Mouse (Mus musculus) left cerebral cortex, adult 18-20 months (tissue): Measurements from ENCODE around the gene Kcnma1. TPM values are rescaled to one million over a fixed set of nuclear protein-coding genes. Genes with fewer than 3 reads are reported as not detected.

ENCODE experiments used
- DNase-seq, 2 experiments: peaks; one replicate each; pipeline ENCODE4 v3.0.0; 2021 to 2022; ENCODE audit warnings: low spot score in 2 of 2, mixed read lengths in 1 of 2
- total RNA-seq, 2 experiments: library from RNA; stranded (reverse); gene quantifications; 2 replicates each; pipeline ENCODE4 v1.2.3; 2021

The Kcnma1 gene
- total RNA-seq, 2 experiments from 2014 or later: 160 to 172 TPM

DNA sequence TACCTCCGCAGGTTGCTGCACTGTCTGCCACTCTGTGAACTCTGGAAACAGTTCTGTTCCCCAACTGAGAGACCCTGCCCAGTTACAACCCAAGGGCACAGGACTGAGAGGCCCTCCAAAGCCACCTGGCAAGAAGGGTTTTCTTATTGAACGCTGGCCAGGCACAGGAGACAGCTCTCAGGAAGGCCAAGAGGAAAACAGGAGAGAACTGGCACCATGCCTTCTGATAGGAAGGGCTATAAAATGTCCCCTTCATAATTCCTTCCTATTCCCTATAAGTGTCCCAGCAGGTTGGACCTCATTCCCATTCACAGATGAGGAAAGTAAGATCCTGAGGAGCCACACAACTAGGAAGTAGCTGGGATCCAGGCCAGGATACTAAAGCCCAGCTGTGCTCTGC, 39.6 kb downstream of the Kcnma1 start:
- no peak for DNase-seq

DNA sequence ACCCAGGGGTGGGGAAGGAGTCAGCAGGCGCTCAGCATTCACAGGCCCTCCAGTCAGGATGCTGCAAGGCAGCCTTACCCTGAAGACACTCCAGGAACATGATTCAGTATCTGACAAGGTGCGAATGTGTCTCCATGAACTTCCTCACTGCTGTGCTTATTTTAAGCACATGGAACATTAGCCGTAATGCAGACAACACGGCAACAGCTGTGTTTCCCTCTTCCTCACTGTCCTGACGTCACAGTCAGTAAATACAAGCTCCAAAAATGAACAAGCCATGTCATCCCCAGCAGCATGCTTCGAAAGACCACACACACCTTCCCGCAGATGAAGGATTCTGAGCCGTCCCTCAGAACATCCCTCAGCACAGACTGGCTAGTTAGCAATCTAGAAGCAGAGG, 47.8 kb downstream of the Kcnma1 start:
- DNase-seq: peak; percentile 48 to 56

- no peak for DNase-seq
Measured at GRCm38 (mm10) chr14:23959061-23959460, 55.2 kb downstream of the Kcnma1 start.

DNA sequence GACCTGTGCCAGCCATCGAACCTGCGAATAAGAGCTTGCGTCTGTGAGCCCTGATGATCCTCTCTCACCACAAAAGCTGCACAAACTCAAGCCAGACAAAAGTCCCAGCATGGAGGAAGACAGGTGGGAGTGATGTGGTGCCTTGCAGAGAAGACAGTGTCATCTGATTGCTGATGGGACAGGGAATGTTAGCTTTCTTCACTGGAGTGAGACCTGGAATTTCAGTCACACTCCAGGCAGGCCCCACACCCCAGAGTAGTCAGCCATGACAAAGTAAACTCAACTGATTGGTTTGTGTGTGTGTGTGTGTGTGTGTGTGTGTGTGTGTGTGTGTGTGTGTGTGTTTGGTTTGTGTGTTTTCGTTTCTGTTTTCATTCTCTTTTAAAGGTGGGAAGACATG, 57.0 kb downstream of the Kcnma1 start:
- DNase-seq: no peak

DNA sequence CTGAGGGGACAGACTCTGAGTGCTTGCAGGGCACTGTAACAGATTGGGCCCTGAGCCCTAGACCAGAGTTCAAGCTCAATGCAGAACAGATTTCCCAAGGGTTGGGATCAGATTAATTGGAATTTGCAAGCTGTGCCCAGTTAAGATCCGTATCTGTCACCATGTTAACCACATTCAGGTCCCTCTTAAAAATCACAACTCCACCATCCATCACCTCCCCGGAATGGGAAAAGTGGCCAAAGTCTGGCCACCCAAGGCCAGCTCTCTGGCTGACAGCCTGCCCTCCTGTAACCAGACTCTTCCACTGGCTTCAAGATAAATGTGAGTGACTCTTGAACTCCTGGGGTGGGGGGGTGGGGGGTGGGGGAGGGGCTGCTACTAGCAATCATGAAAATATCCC, 70.4 kb downstream of the Kcnma1 start:
- DNase-seq: no peak

DNA sequence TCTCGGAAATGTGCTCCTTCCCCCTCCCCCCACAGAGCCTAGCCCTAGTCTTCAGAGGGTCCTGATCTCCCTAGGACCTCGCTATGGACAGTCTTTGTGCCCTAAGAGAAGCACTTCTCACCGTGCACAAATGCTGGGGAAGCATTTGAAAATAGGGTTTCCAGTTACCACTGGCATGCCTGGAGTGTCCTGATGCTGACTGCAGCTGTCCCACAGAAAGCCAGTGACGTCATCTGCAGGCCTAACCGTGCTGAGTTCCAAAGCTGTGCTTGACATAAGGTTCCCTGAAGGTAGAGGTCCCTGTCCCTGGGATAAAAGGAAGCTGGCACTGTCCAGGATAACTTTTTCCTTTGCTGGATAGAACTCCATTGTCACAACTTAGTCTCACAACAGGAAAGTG, 71.1 kb downstream of the Kcnma1 start:
- DNase-seq: no peak

GRCm38 (mm10) chr14:23942103-23942502, 72.2 kb downstream of the Kcnma1 start:
- DNase-seq: no peak

DNA sequence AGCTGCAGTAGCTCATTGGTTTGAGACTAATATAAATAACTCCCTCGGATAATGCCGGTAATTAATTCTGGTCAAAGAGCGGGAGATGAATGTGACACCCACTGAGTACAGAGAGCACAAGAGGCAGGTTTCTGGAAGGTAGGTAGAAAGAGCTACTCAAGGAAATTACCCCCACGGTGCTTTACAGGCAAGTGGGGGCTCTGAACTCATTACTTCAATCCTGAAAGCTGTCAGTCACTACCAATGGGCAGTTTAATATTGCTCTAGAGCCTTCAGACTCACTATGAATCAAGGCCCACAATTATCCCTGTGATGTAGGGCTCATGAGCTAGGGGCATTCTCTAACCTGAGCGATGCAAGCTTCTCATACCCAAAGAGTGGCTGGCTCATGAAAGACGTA, 79.3 kb downstream of the Kcnma1 start:
- no peak for DNase-seq

GRCm38 (mm10) chr14:23931671-23932071, 82.6 kb downstream of the Kcnma1 start:
- no peak for DNase-seq

GRCm38 (mm10) chr14:23929168-23929567, 85.1 kb downstream of the Kcnma1 start:
- DNase-seq: no peak

GRCm38 (mm10) chr14:23923356-23923755, 90.9 kb downstream of the Kcnma1 start:
- no peak for DNase-seq

GRCm38 (mm10) chr14:23922755-23923154, 91.5 kb downstream of the Kcnma1 start:
- DNase-seq: no peak

GRCm38 (mm10) chr14:23911108-23911629, 103.1 kb downstream of the Kcnma1 start:
- peak; percentile 41 to 52 for DNase-seq

DNA sequence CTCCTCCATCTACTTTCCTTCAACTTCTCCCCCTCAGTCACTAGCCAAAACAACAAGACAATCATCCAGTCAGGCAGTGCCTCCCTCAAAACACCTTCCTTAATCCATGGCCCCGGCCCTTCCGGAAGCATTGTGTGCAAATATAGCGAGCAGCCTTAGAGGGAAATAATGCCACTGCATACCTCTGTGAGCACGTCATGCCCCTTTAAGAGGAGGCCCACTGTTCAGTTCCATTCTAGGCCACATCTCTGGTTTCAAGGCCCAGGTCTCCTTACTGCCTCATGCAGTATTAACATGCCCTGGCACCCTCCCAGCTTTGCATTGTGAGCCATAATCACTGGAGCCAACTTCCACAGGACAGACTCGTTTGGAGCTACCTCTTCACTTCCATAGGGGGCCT, 105.7 kb downstream of the Kcnma1 start:
- DNase-seq: no peak

GRCm38 (mm10) chr14:23902636-23903279, 111.5 kb downstream of the Kcnma1 start:
- DNase-seq: no peak

GRCm38 (mm10) chr14:23899462-23899861, 114.8 kb downstream of the Kcnma1 start:
- DNase-seq: peak in 1 of 2 experiments; percentile 32

DNA sequence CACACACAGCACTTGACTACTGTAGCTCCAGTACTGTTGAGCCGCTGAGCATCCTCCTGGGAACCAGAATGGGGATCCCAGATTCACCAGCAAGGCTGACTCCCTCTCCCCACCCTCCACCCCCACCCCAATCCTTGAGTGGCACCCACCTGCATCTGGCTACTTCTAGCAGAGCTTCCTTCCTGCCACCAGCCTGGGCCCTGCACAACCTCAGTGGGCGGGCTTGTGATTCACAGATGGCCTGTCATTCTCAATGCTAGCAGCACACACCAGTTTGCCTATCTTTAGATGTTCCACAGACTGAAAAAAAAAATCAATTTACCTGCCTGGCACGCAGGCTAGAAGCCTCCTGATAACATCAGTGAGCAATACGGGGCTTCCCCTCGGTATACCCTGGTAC, 116.5 kb downstream of the Kcnma1 start:
- DNase-seq: peak; percentile 65 to 73

DNA sequence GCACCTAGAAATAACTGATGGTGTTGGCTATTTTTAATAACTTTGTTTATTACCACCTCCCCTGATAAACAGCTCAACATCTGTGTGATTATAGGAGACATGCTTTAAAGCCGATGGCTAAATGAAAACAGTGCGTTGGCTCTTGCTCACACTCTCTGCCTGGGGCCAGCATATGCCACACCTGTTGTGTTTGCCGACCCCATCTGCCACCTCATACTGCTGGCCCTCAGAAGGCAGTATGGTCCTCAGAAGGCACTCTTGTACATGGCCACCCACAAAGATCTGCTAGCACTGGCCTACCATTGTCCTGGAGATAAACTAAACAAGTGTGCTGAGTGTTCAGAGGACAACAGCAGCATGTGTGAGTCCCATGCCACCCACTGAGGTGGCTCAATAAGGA, 118.3 kb downstream of the Kcnma1 start:
- no peak for DNase-seq

GRCm38 (mm10) chr14:23886112-23886511, 128.2 kb downstream of the Kcnma1 start:
- no peak for DNase-seq

- peak; percentile 72 to 83 for DNase-seq
Measured at GRCm38 (mm10) chr14:23885539-23885938, 128.8 kb downstream of the Kcnma1 start.

- DNase-seq: peak; percentile 25 to 44
Measured at GRCm38 (mm10) chr14:23885071-23885470, 129.2 kb downstream of the Kcnma1 start.

DNA sequence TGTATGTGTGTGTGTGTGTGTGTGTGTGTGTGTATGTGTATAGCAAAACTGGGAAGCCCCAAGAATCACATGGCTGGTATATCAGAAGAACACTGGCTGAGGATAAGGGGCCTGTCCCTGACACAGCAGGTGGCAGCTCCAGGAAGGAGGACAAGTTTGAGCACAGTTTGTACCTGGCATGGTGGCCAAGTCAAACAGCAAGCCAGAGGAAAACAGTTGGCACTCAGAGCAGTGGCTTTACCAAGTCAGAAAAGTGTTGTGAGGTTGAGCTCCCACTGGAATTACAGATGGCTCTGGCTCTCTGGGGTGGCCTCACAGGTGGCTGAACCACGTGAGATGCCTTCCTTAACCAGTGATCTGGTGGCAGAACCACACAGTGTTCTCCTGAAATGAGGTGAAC, 132.3 kb downstream of the Kcnma1 start:
- no peak for DNase-seq

DNA sequence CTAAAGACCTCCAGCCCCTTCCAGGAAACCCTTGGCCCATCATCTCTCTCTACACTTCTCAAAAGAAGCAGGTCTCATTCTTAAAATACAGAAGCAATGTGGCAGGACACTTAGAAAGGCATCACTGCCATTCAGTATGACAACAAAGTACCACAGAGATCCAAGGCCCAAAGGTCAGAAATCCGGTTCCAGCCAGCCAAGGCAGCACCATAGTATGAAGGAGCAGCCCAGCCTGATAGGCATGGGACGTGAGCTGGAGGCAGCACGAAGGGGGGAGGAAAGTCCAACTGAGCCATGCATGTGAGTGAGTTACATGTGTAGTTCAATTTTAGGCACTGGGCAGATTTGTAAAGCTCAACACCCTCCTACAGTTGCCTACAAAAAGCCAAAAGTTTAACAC, 135.0 kb downstream of the Kcnma1 start:
- no peak for DNase-seq
